ENCODE assay signal across 8 mouse cellular contexts in the genomic region with DNA sequence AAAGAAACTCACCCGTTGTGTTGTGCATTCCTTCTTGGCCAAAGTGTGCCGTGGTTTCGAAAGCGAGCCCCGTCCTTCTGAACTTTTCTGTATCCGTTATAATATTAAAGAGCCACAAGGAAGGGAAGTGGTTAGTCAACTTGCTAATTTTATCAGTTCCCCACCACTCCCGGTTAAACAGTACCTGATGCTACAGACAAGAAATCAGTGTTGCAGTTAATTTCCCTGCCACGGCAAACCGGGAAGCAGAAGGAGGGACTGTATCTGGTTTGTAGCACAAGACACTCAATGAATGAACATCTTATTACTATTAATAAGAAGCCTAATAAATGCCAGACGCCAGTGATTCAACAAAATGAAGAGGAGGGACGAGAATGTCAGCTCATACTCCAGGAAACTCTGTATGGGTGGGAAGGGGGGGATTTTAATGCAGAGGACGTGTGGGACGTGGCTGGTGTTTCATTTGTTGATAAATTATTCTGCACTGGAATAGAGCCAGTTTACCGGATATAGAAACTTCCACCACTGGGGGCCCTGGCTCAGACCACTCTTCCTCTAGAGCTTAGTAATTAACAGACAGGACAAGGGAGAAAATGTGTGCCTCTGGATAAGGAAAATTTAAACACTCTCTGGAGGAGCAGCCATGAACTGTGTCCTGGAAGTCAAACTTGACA.
DNase-seq lines count a peak whose midpoint lies in the region; ATAC-seq and TF ChIP-seq lines count a peak whose summit lies in the region.

No protein-coding gene starts in this region.

- TF ChIP-seq CTCF in left cerebral cortex, adult 2 months (IDR thresholded peaks at IDR 0.05), result no peak
- TF ChIP-seq CTCF in small intestine, adult 2 months (IDR thresholded peaks at IDR 0.05; ENCODE audit: extremely low read depth, insufficient read length, insufficient replicate concordance, low read depth, low read length), result no peak

- H3K9ac ChIP-seq in limb, embryonic 12.5 days (replicated peaks), result no peak overlapping the region
- H3K9ac ChIP-seq in hindbrain, embryonic 13.5 days, result no peak overlapping the region

- intact Hi-C loops in left cerebral cortex, adult 2 months (cut with DNase I), result no loop called here
- intact Hi-C loops in left cerebral cortex, postnatal 25 days (cut with DNase I), result no loop called here

- 17% methylated on average over 14 of the region's 14 CpGs for WGBS in limb, embryonic 12.5 days
- 35% methylated on average over 14 of the region's 14 CpGs for WGBS in small intestine, adult 2 months
- WGBS in hindbrain, embryonic 13.5 days, result 69% methylated on average over 14 of the region's 14 CpGs

- DNase-seq in left cerebral cortex, adult 2 months (ENCODE audit: extremely low spot score in 1 of 2, low spot score in 2 of 2), result no peak
- no peak for DNase-seq in left cerebral cortex, postnatal 25 days (ENCODE audit: low spot score in 2 of 2)
- DNase-seq in forelimb bud, embryonic 11.5 days (ENCODE audit: low read depth, low spot score), result peak; percentile 61
- no peak for DNase-seq in thymus, postnatal 0 days (ENCODE audit: low spot score)
- DNase-seq in urinary bladder, postnatal 14 days (ENCODE audit: low spot score), result no peak

- ATAC-seq in limb, embryonic 12.5 days (ENCODE audit: insufficient number of reproducible peaks, insufficient read depth, low FRiP score, low TSS enrichment, low read depth), result no peak
- ATAC-seq in hindbrain, embryonic 13.5 days (ENCODE audit: low FRiP score), result no peak

- peak overlapping the region; percentile 34 for H3K4me3 ChIP-seq in left cerebral cortex, adult 2 months
- peak overlapping the region; percentile 21 for H3K4me3 ChIP-seq in limb, embryonic 12.5 days (replicated peaks)
- peak overlapping the region; percentile 35 for H3K4me3 ChIP-seq in small intestine, adult 2 months (ENCODE audit: low read depth, low read length)
- H3K4me3 ChIP-seq in hindbrain, embryonic 13.5 days, result no peak overlapping the region

- no peaks in the 10 kb centered on the region for H3K36me3 ChIP-seq in limb, embryonic 12.5 days
- H3K36me3 ChIP-seq in small intestine, adult 2 months (ENCODE audit: control insufficient read depth, insufficient read depth, low read length), result no peaks in the 10 kb centered on the region
- no peaks in the 10 kb centered on the region for H3K36me3 ChIP-seq in hindbrain, embryonic 13.5 days

- no peaks in the 10 kb centered on the region for H3K27me3 ChIP-seq in limb, embryonic 12.5 days
- no peaks in the 10 kb centered on the region for H3K27me3 ChIP-seq in small intestine, adult 2 months (ENCODE audit: control insufficient read depth, insufficient read depth, low read length)
- no peaks in the 10 kb centered on the region for H3K27me3 ChIP-seq in hindbrain, embryonic 13.5 days

- H3K4me1 ChIP-seq in limb, embryonic 12.5 days (replicated peaks), result peaks cover 7% of the 10 kb centered on the region; the same call in 1 of the 2 replicates
- no peaks in the 10 kb centered on the region for H3K4me1 ChIP-seq in small intestine, adult 2 months (ENCODE audit: control insufficient read depth, insufficient read depth, insufficient read length, low read length)
- no peaks in the 10 kb centered on the region for H3K4me1 ChIP-seq in hindbrain, embryonic 13.5 days (replicated peaks)

- H3K4me2 ChIP-seq in limb, embryonic 12.5 days, result peak overlapping the region; percentile 41
- no peak overlapping the region for H3K4me2 ChIP-seq in hindbrain, embryonic 13.5 days

- no peak overlapping the region; the same call in 1 of the 2 replicates for H3K27ac ChIP-seq in left cerebral cortex, adult 2 months
- H3K27ac ChIP-seq in limb, embryonic 12.5 days, result 0 out of 2 replicates have a peak overlapping the region, but pooled peaks have one; percentile 7
- H3K27ac ChIP-seq in small intestine, adult 2 months (ENCODE audit: insufficient read depth, low read depth, low read length), result no peak overlapping the region
- no peak overlapping the region for H3K27ac ChIP-seq in hindbrain, embryonic 13.5 days

- no peaks in the 10 kb centered on the region for H3K9me3 ChIP-seq in limb, embryonic 12.5 days
- no peaks in the 10 kb centered on the region for H3K9me3 ChIP-seq in hindbrain, embryonic 13.5 days

- TF ChIP-seq POLR2A in small intestine, adult 2 months (IDR thresholded peaks at IDR 0.05; ENCODE audit: low read depth, low read length), result no peak
